Mouse (Mus musculus): ENCODE measurements at regions not wholly inside any gene's neighbourhood (a gene's known extent, or its start where the extent isn't known, plus 50 kb on each side); places are given as distances from the start of the nearest gene placed in this dataset.

GRCm38 (mm10) chr13:31255506-31255905 is 281.5 kb downstream of the Gm5447 start:
- no peak overlapping the region for H3K9ac ChIP-seq
- ATAC-seq (ENCODE audit: low FRiP score) (no peak), DNase-seq (ENCODE audit: low spot score) (no peak)
- no peaks in the 10 kb centered on the region for H3K4me1 ChIP-seq (replicated peaks; ENCODE audit: control insufficient read depth, insufficient read depth, low read length)
- H3K9me3 ChIP-seq (ENCODE audit: control insufficient read depth, low read length) = no peaks in the 10 kb centered on the region
- H3K4me3 ChIP-seq (replicated peaks; ENCODE audit: low read length) = no peak overlapping the region
- H3K4me2 ChIP-seq (replicated peaks) = no peak overlapping the region
- no peaks in the 10 kb centered on the region for H3K36me3 ChIP-seq (replicated peaks; ENCODE audit: control insufficient read depth, insufficient read depth)
- WGBS = 92% methylated on average over 3 of the region's 3 CpGs
- no peak overlapping the region for H3K27ac ChIP-seq
- no peaks in the 10 kb centered on the region for H3K27me3 ChIP-seq (ENCODE audit: control insufficient read depth, insufficient read depth, low read length)

GRCm38 (mm10) chr13:31267865-31268264 is 288.1 kb upstream of the Foxq1 start:
- ATAC-seq (ENCODE audit: low FRiP score) = no peak
- H3K36me3 ChIP-seq (replicated peaks; ENCODE audit: control insufficient read depth, insufficient read depth) = no peaks in the 10 kb centered on the region
- no peaks in the 10 kb centered on the region for H3K4me1 ChIP-seq (replicated peaks; ENCODE audit: control insufficient read depth, insufficient read depth, low read length)
- 76% methylated on average over 3 of the region's 3 CpGs for WGBS
- no peak overlapping the region for H3K9ac ChIP-seq
- no peak for DNase-seq (ENCODE audit: low spot score)
- no peak overlapping the region for H3K4me3 ChIP-seq (replicated peaks; ENCODE audit: low read length)
- no peak overlapping the region for H3K4me2 ChIP-seq (replicated peaks)
- H3K9me3 ChIP-seq (ENCODE audit: control insufficient read depth, low read length) = no peaks in the 10 kb centered on the region
- H3K27me3 ChIP-seq (ENCODE audit: control insufficient read depth, insufficient read depth, low read length) = no peaks in the 10 kb centered on the region
- H3K27ac ChIP-seq = no peak overlapping the region

- H3K4me1 ChIP-seq (replicated peaks; ENCODE audit: control insufficient read depth, insufficient read depth, low read length) = no peaks in the 10 kb centered on the region
- H3K4me3 ChIP-seq (replicated peaks; ENCODE audit: low read length) = no peak overlapping the region
These were observed 279.8 kb upstream of the Foxq1 start for GRCm38 (mm10) chr13:31276005-31276644.

GRCm38 (mm10) chr13:31290630-31291029 is 265.3 kb upstream of the Foxq1 start:
- H3K9me3 ChIP-seq (ENCODE audit: control insufficient read depth, low read length) = no peaks in the 10 kb centered on the region
- DNase-seq (ENCODE audit: low spot score) = no peak
- no peak overlapping the region for H3K9ac ChIP-seq
- H3K27ac ChIP-seq = no peak overlapping the region
- H3K27me3 ChIP-seq (ENCODE audit: control insufficient read depth, insufficient read depth, low read length) = no peaks in the 10 kb centered on the region
- no peaks in the 10 kb centered on the region for H3K4me1 ChIP-seq (replicated peaks; ENCODE audit: control insufficient read depth, insufficient read depth, low read length)
- ATAC-seq (ENCODE audit: low FRiP score) = no peak
- 86% methylated on average over 7 of the region's 7 CpGs for whole genome bisulfite sequencing
- no peaks in the 10 kb centered on the region for H3K36me3 ChIP-seq (replicated peaks; ENCODE audit: control insufficient read depth, insufficient read depth)
- no peak overlapping the region for H3K4me2 ChIP-seq (replicated peaks)
- H3K4me3 ChIP-seq (replicated peaks; ENCODE audit: low read length) = no peak overlapping the region

More at GRCm38 (mm10) chr13:31276005-31276644, 279.8 kb upstream of the Foxq1 start:
- H3K9me3 ChIP-seq (ENCODE audit: control insufficient read depth, low read length) = no peaks in the 10 kb centered on the region
- no peak overlapping the region for H3K27ac ChIP-seq
- H3K27me3 ChIP-seq (ENCODE audit: control insufficient read depth, insufficient read depth, low read length) = no peaks in the 10 kb centered on the region
- H3K9ac ChIP-seq = no peak overlapping the region
- WGBS = 72% methylated on average over 6 of the region's 6 CpGs
- no peak for ATAC-seq (ENCODE audit: low FRiP score)
- DNase-seq (ENCODE audit: low spot score) = no peak
- H3K4me2 ChIP-seq (replicated peaks) = no peak overlapping the region
- H3K36me3 ChIP-seq (replicated peaks; ENCODE audit: control insufficient read depth, insufficient read depth) = no peaks in the 10 kb centered on the region

- Histone ChIP-seq H3K27me3 (ENCODE audit: control insufficient read depth, insufficient read depth, low read length) (no peaks in the 10 kb centered on the region), H3K9ac (no peak overlapping the region), H3K36me3 (replicated peaks; ENCODE audit: control insufficient read depth, insufficient read depth) (no peaks in the 10 kb centered on the region), H3K4me1 (replicated peaks; ENCODE audit: control insufficient read depth, insufficient read depth, low read length) (no peaks in the 10 kb centered on the region), H3K4me2 (replicated peaks) (no peak overlapping the region), H3K9me3 (ENCODE audit: control insufficient read depth, low read length) (no peaks in the 10 kb centered on the region), H3K4me3 (replicated peaks; ENCODE audit: low read length) (no peak overlapping the region), H3K27ac (no peak overlapping the region)
- WGBS = 88% methylated on average over 13 of the region's 13 CpGs
- DNase-seq (ENCODE audit: low spot score) (no peak), ATAC-seq (ENCODE audit: low FRiP score) (no peak; the same call in 1 of the 2 replicates)
These were observed 263.1 kb upstream of the Foxq1 start for GRCm38 (mm10) chr13:31292584-31293387.

- ATAC-seq (ENCODE audit: low FRiP score) (no peak), DNase-seq (ENCODE audit: low spot score) (no peak)
- no peak overlapping the region for H3K4me3 ChIP-seq (replicated peaks; ENCODE audit: low read length)
- no peak overlapping the region for H3K4me2 ChIP-seq (replicated peaks)
- no peaks in the 10 kb centered on the region for H3K9me3 ChIP-seq (ENCODE audit: control insufficient read depth, low read length)
- H3K4me1 ChIP-seq (replicated peaks; ENCODE audit: control insufficient read depth, insufficient read depth, low read length) = no peaks in the 10 kb centered on the region
- no peak overlapping the region for H3K9ac ChIP-seq
- no peaks in the 10 kb centered on the region for H3K36me3 ChIP-seq (replicated peaks; ENCODE audit: control insufficient read depth, insufficient read depth)
- H3K27ac ChIP-seq = no peak overlapping the region
- 86% methylated on average over 7 of the region's 7 CpGs for WGBS
- H3K27me3 ChIP-seq (ENCODE audit: control insufficient read depth, insufficient read depth, low read length) = no peaks in the 10 kb centered on the region
These were observed 261.9 kb upstream of the Foxq1 start for GRCm38 (mm10) chr13:31294011-31294410.

- H3K27me3 ChIP-seq (ENCODE audit: control insufficient read depth, insufficient read depth, low read length) = no peaks in the 10 kb centered on the region
- H3K4me3 ChIP-seq (replicated peaks; ENCODE audit: low read length) = no peak overlapping the region
- no peak overlapping the region for H3K4me2 ChIP-seq (replicated peaks)
- H3K36me3 ChIP-seq (replicated peaks; ENCODE audit: control insufficient read depth, insufficient read depth) = no peaks in the 10 kb centered on the region
- no peak overlapping the region for H3K27ac ChIP-seq
- no peaks in the 10 kb centered on the region for H3K9me3 ChIP-seq (ENCODE audit: control insufficient read depth, low read length)
- H3K4me1 ChIP-seq (replicated peaks; ENCODE audit: control insufficient read depth, insufficient read depth, low read length) = no peaks in the 10 kb centered on the region
- ATAC-seq (ENCODE audit: low FRiP score) (no peak), DNase-seq (ENCODE audit: low spot score) (no peak)
- 77% methylated on average over 5 of the region's 5 CpGs for WGBS
- H3K9ac ChIP-seq = no peak overlapping the region
These were observed 252.7 kb upstream of the Foxq1 start for GRCm38 (mm10) chr13:31303194-31303593.

GRCm38 (mm10) chr13:31304286-31304865 is 251.6 kb upstream of the Foxq1 start:
- no peak for ATAC-seq (ENCODE audit: low FRiP score)
- no peaks in the 10 kb centered on the region for H3K27me3 ChIP-seq (ENCODE audit: control insufficient read depth, insufficient read depth, low read length)
- WGBS = 86% methylated on average over 5 of the region's 5 CpGs

GRCm38 (mm10) chr13:31309083-31309621 is 246.8 kb upstream of the Foxq1 start:
- no peak overlapping the region for H3K4me2 ChIP-seq (replicated peaks)
- no peaks in the 10 kb centered on the region for H3K27me3 ChIP-seq (ENCODE audit: control insufficient read depth, insufficient read depth, low read length)
- no peaks in the 10 kb centered on the region for H3K36me3 ChIP-seq (replicated peaks; ENCODE audit: control insufficient read depth, insufficient read depth)
- DNase-seq (ENCODE audit: low spot score) (no peak), ATAC-seq (ENCODE audit: low FRiP score) (no peak)
- WGBS = 78% methylated on average over 6 of the region's 6 CpGs
- no peak overlapping the region for H3K4me3 ChIP-seq (replicated peaks; ENCODE audit: low read length)
- H3K4me1 ChIP-seq (replicated peaks; ENCODE audit: control insufficient read depth, insufficient read depth, low read length) = no peaks in the 10 kb centered on the region
- H3K27ac ChIP-seq = no peak overlapping the region
- H3K9me3 ChIP-seq (ENCODE audit: control insufficient read depth, low read length) = no peaks in the 10 kb centered on the region
- H3K9ac ChIP-seq = no peak overlapping the region

More at GRCm38 (mm10) chr13:31304286-31304865, 251.6 kb upstream of the Foxq1 start:
- H3K4me1 ChIP-seq (replicated peaks; ENCODE audit: control insufficient read depth, insufficient read depth, low read length) = no peaks in the 10 kb centered on the region
- no peak overlapping the region for H3K4me3 ChIP-seq (replicated peaks; ENCODE audit: low read length)
- no peak overlapping the region for H3K27ac ChIP-seq
- no peak overlapping the region for H3K9ac ChIP-seq
- H3K9me3 ChIP-seq (ENCODE audit: control insufficient read depth, low read length) = no peaks in the 10 kb centered on the region
- H3K36me3 ChIP-seq (replicated peaks; ENCODE audit: control insufficient read depth, insufficient read depth) = no peaks in the 10 kb centered on the region
- DNase-seq (ENCODE audit: low spot score) = no peak
- no peak overlapping the region for H3K4me2 ChIP-seq (replicated peaks)

Measured in hindbrain, embryonic 14.5 days (tissue).